Mouse (Mus musculus) heart, adult 2 months (tissue): ENCODE measurements around the gene Denr. TPM values are rescaled to one million over a fixed set of nuclear protein-coding genes. Genes with fewer than 3 reads are reported as not detected.
A peak's percentile ranks its signal among the peaks of the same experiment; 100 is the strongest.

ENCODE experiments used
- DNase-seq, 2 experiments: peaks; one replicate each; pipeline ENCODE4 v3.0.0; 2021
- H3K27ac ChIP-seq: fragments of 200-600 bp; 2 replicates; pipeline ENCODE4 v1.8.1; 2022
- H3K27me3 ChIP-seq: fragments of 200-500 bp; 2 replicates; pipeline ENCODE4 v1.6.1; 2012; ENCODE audit warnings: mild to moderate bottlenecking, low read length, inconsistent platforms, mixed read lengths; ENCODE audit not compliant: control insufficient read depth, insufficient read depth
- H3K36me3 ChIP-seq: fragments of 200-500 bp; 2 replicates; pipeline ENCODE4 v1.6.1; 2012; ENCODE audit warnings: low read length, inconsistent platforms; ENCODE audit not compliant: control insufficient read depth, insufficient read depth
- H3K4me1 ChIP-seq: fragments of 200-500 bp; 2 replicates; pipeline ENCODE4 v1.6.1; 2011; ENCODE audit warnings: low read length; ENCODE audit not compliant: control insufficient read depth, insufficient read depth
- H3K4me3 ChIP-seq: fragments of 200-600 bp; 2 replicates; pipeline ENCODE4 v1.8.1; 2022
- H3K79me2 ChIP-seq: fragments of 200-500 bp; replicated peaks from 2 replicates; pipeline ENCODE4 v1.6.1; 2012; ENCODE audit warnings: mild to moderate bottlenecking, inconsistent platforms, low read length, moderate library complexity, mixed read lengths; ENCODE audit not compliant: control insufficient read depth, insufficient read depth
- H3K9ac ChIP-seq: fragments of 200-500 bp; 2 replicates; pipeline ENCODE4 v1.6.1; 2012; ENCODE audit warnings: low read depth, mild to moderate bottlenecking, control low read depth, inconsistent platforms, low read length, mixed read lengths
- CTCF ChIP-seq: fragments of 200-600 bp; IDR thresholded peaks from 2 replicates; pipeline ENCODE4 v1.8.1; 2022; ENCODE audit warnings: antibody characterized with exemption, mild to moderate bottlenecking, moderate library complexity
- EP300 ChIP-seq: fragments of 200-500 bp; IDR thresholded peaks from 2 replicates; pipeline ENCODE4 v1.6.1; 2011; ENCODE audit warnings: low read depth, low read length, control low read depth; ENCODE audit not compliant: insufficient read depth
- POLR2A ChIP-seq: fragments of 200-500 bp; IDR thresholded peaks from 2 replicates; pipeline ENCODE4 v1.6.1; 2011; ENCODE audit warnings: mild to moderate bottlenecking, low read depth, low read length, control low read depth; ENCODE audit not compliant: insufficient read depth
- WGBS: fragments of 180-500 bp; shearing (Covaris S2); methylation state at CpG from one replicate; pipeline ENCODE4 v1.1.7; 2018; 5-methylcytosine and 5-hydroxymethylcytosine counted together
- intact Hi-C: fragments of 180-260 bp; cut with DNase I; formaldehyde crosslinking; loops from one replicate; pipeline ENCODE4 v1.15.1; 2025
- polyA plus RNA-seq: library from polyadenylated mRNA; depleted of rRNA; stranded (reverse); fragments of >200 nt; gene quantifications from 2 replicates; pipeline ENCODE4 v1.2.3, GENCODE M21; 2012
- total RNA-seq, 2 experiments: library from RNA; stranded (reverse); gene quantifications; 2 replicates each; pipeline ENCODE4 v1.2.3; 2021

Denr gene
- total and polyA plus RNA-seq, 3 experiments, result 35.1 to 58.8 (median 49.6) TPM

GRCm38 (mm10) chr5:123866457-123866856 is 40.5 kb upstream of the Denr start:
- H3K27ac ChIP-seq, result no peak overlapping the region
- no peaks in the 10 kb centered on the region for H3K27me3 ChIP-seq
- H3K4me3 ChIP-seq, result no peak overlapping the region
- WGBS, result 78% methylated on average over 4 of the region's 4 CpGs
- no peak for DNase-seq
- no peaks in the 10 kb centered on the region for H3K79me2 ChIP-seq
- H3K9ac ChIP-seq, result no peak overlapping the region
- TF ChIP-seq POLR2A, result no peak
- no peak for TF ChIP-seq CTCF
- no peak for TF ChIP-seq EP300
- no peaks in the 10 kb centered on the region for H3K4me1 ChIP-seq
- intact Hi-C loops, result no loop called here
- H3K36me3 ChIP-seq, result no peaks in the 10 kb centered on the region

GRCm38 (mm10) chr5:123869615-123870014 is 37.4 kb upstream of the Denr start:
- intact Hi-C loops, result no loop called here
- 64% methylated on average over 4 of the region's 4 CpGs for WGBS
- no peaks in the 10 kb centered on the region for H3K79me2 ChIP-seq

GRCm38 (mm10) chr5:123874177-123874576 is 32.8 kb upstream of the Denr start:
- DNase-seq, result no peak
- Histone ChIP-seq H3K4me3 (no peak overlapping the region), H3K27ac (no peak overlapping the region), H3K4me1 (no peaks in the 10 kb centered on the region; the same call in 1 of the 2 replicates), H3K9ac (no peak overlapping the region), H3K79me2 (no peaks in the 10 kb centered on the region), H3K27me3 (no peaks in the 10 kb centered on the region), H3K36me3 (no peaks in the 10 kb centered on the region)
- 65% methylated on average over 5 of the region's 5 CpGs for WGBS
- intact Hi-C loops, result no loop called here
- TF ChIP-seq CTCF (no peak), EP300 (no peak), POLR2A (no peak)

More at GRCm38 (mm10) chr5:123869615-123870014, 37.4 kb upstream of the Denr start:
- Histone ChIP-seq H3K27me3 (no peaks in the 10 kb centered on the region), H3K27ac (no peak overlapping the region), H3K36me3 (no peaks in the 10 kb centered on the region), H3K4me1 (no peaks in the 10 kb centered on the region), H3K4me3 (no peak overlapping the region), H3K9ac (no peak overlapping the region)
- no peak for DNase-seq
- TF ChIP-seq EP300, result no peak
- no peak for TF ChIP-seq POLR2A
- no peak for TF ChIP-seq CTCF

DNA sequence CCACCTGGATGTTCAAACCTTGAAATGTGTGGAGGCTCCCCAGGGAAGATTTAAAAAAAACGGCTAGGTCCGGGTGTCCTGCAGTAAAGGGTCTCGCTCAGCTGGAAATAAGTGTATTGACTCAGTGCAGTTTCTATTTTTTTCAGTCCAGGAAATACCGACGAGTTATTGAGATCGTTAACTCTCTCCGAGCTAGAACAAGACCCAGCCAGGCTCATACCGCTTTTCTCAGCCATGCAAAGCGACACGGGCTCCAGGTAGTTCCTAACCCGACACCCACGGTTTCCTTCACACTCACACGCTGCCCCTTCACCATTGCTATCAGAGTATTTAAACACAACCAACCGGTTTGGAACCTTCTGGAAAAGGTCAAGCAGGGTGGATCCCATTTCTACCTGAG is 28.9 kb upstream of the Denr start:
- Histone ChIP-seq H3K27ac (no peak overlapping the region), H3K79me2 (no peaks in the 10 kb centered on the region), H3K27me3 (no peaks in the 10 kb centered on the region), H3K4me3 (no peak overlapping the region), H3K4me1 (no peaks in the 10 kb centered on the region; the same call in 1 of the 2 replicates), H3K9ac (no peak overlapping the region), H3K36me3 (no peaks in the 10 kb centered on the region)
- 34% methylated on average over 14 of the region's 14 CpGs for WGBS
- intact Hi-C loops, result no loop called here
- TF ChIP-seq POLR2A (no peak), EP300 (no peak), CTCF (no peak)
- no peak for DNase-seq

DNA sequence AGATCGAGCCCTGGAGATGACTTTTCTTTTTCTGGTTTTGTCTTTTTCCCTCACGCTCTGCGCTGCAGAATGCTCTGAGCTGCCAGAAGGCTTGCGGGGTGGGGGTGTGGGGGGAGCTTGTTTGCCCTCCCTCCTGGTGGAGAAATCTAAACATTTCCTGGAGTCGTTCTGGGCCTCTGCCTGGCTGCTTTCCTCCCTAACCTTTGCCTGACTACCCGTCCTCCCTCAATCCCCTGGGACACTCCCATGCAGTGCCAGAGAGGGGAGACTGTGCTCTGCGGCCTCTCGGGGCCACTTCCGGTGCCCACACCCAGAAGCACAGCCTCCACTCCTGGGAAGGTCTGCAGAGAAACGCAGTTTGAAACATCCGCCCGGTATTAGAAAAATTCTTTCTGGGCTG is 27.0 kb upstream of the Denr start, which contains the start of gene Hcar1:
Gene Hcar1, minus strand, starts transcription at position 93 of the 400 bp plus-strand sequence.
- peak; percentile 33 to 38 for DNase-seq
- no peaks in the 10 kb centered on the region for H3K27me3 ChIP-seq
- H3K27ac ChIP-seq, result peak within 1 kb of the TSS; percentile 26; the same call in 1 of the 2 replicates
- H3K36me3 ChIP-seq, result no peaks in the 10 kb centered on the region
- H3K9ac ChIP-seq, result peak within 1 kb of the TSS; percentile 41
- peak within 1 kb of the TSS; percentile 31 for H3K4me3 ChIP-seq
- no peaks in the 10 kb centered on the region for H3K79me2 ChIP-seq
- TF ChIP-seq POLR2A (no peak), EP300 (no peak), CTCF (no peak)
- H3K4me1 ChIP-seq, result no peaks in the 10 kb centered on the region; the same call in 1 of the 2 replicates
- WGBS, result 32% methylated on average over 12 of the region's 12 CpGs
- intact Hi-C loops, result no loop called here

- Histone ChIP-seq H3K79me2 (no peaks in the 10 kb centered on the region), H3K27me3 (no peaks in the 10 kb centered on the region), H3K27ac (no peak overlapping the region), H3K4me3 (no peak overlapping the region), H3K4me1 (no peaks in the 10 kb centered on the region; the same call in 1 of the 2 replicates), H3K36me3 (no peaks in the 10 kb centered on the region), H3K9ac (no peak overlapping the region)
- WGBS, result 85% methylated on average over 14 of the region's 14 CpGs
- intact Hi-C loops, result no loop called here
- DNase-seq, result no peak
- TF ChIP-seq EP300 (no peak), CTCF (peak; percentile 30)
These were observed 26.2 kb upstream of the Denr start for GRCm38 (mm10) chr5:123880778-123881177.
